Mouse (Mus musculus): ENCODE data around the gene Clca3a1. TPM values are rescaled to one million over a fixed set of nuclear protein-coding genes. Genes with fewer than 3 reads are reported as not detected.

Clca3a1 gene
- polyA plus RNA-seq, 1 experiment from 2014 or later, result 14.2 TPM

GRCm38 (mm10) chr3:144694040-144694439 lies 66.7 kb downstream of the Clca3a1 start:
- no peak for ATAC-seq (ENCODE audit: insufficient read depth, low FRiP score, low read depth)
- no peaks in the 10 kb centered on the region for H3K4me1 ChIP-seq
- H3K36me3 ChIP-seq, result peaks cover 30% of the 10 kb centered on the region
- no peak overlapping the region for H3K9ac ChIP-seq
- H3K27me3 ChIP-seq (replicated peaks), result no peaks in the 10 kb centered on the region
- 92% methylated on average over 10 of the region's 10 CpGs for whole genome bisulfite sequencing
- H3K9me3 ChIP-seq, result no peaks in the 10 kb centered on the region
- no peak overlapping the region for H3K4me2 ChIP-seq
- H3K4me3 ChIP-seq (replicated peaks), result no peak overlapping the region
- H3K27ac ChIP-seq, result no peak overlapping the region

- H3K36me3 ChIP-seq, result peaks cover 30% of the 10 kb centered on the region
- no peak for ATAC-seq (ENCODE audit: insufficient read depth, low FRiP score, low read depth)
- no peak overlapping the region for H3K27ac ChIP-seq
- WGBS, result 47% methylated on average over 3 of the region's 3 CpGs
- H3K4me1 ChIP-seq, result no peaks in the 10 kb centered on the region
- H3K4me2 ChIP-seq, result no peak overlapping the region
- H3K4me3 ChIP-seq (replicated peaks), result no peak overlapping the region
- no peaks in the 10 kb centered on the region for H3K9me3 ChIP-seq
- H3K27me3 ChIP-seq (replicated peaks), result no peaks in the 10 kb centered on the region
- no peak overlapping the region for H3K9ac ChIP-seq
Measured at GRCm38 (mm10) chr3:144692052-144692451, 68.7 kb downstream of the Clca3a1 start.

GRCm38 (mm10) chr3:144689236-144689635 lies 71.5 kb downstream of the Clca3a1 start:
- H3K4me3 ChIP-seq (replicated peaks), result no peak overlapping the region
- H3K27me3 ChIP-seq (replicated peaks), result no peaks in the 10 kb centered on the region
- WGBS, result 23% methylated on average over 11 of the region's 11 CpGs
- no peak overlapping the region for H3K4me2 ChIP-seq
- H3K27ac ChIP-seq, result no peak overlapping the region
- no peak overlapping the region for H3K9ac ChIP-seq
- no peaks in the 10 kb centered on the region for H3K4me1 ChIP-seq
- H3K36me3 ChIP-seq, result peaks cover 13% of the 10 kb centered on the region
- H3K9me3 ChIP-seq, result no peaks in the 10 kb centered on the region
- ATAC-seq (ENCODE audit: insufficient read depth, low FRiP score, low read depth), result peak; percentile 92

- Histone ChIP-seq H3K27ac (no peak overlapping the region), H3K4me2 (no peak overlapping the region), H3K9me3 (no peaks in the 10 kb centered on the region), H3K9ac (no peak overlapping the region), H3K4me3 (replicated peaks) (no peak overlapping the region), H3K36me3 (peaks cover 10% of the 10 kb centered on the region), H3K27me3 (replicated peaks) (no peaks in the 10 kb centered on the region), H3K4me1 (no peaks in the 10 kb centered on the region)
- no peak for ATAC-seq (ENCODE audit: insufficient read depth, low FRiP score, low read depth)
- 87% methylated on average over 8 of the region's 8 CpGs for WGBS
Measured at GRCm38 (mm10) chr3:144688284-144688683, 72.5 kb downstream of the Clca3a1 start.

GRCm38 (mm10) chr3:144687618-144688017 lies 73.2 kb downstream of the Clca3a1 start:
- Histone ChIP-seq H3K36me3 (peaks cover 10% of the 10 kb centered on the region), H3K4me1 (no peaks in the 10 kb centered on the region), H3K9me3 (no peaks in the 10 kb centered on the region), H3K4me3 (replicated peaks) (no peak overlapping the region), H3K4me2 (no peak overlapping the region), H3K27me3 (replicated peaks) (no peaks in the 10 kb centered on the region), H3K27ac (no peak overlapping the region), H3K9ac (no peak overlapping the region)
- 89% methylated on average over 9 of the region's 9 CpGs for WGBS
- ATAC-seq (ENCODE audit: insufficient read depth, low FRiP score, low read depth), result no peak

GRCm38 (mm10) chr3:144686146-144686545 lies 74.6 kb downstream of the Clca3a1 start:
- no peaks in the 10 kb centered on the region for H3K4me1 ChIP-seq
- H3K4me3 ChIP-seq (replicated peaks), result no peak overlapping the region
- no peak overlapping the region for H3K4me2 ChIP-seq
- H3K27me3 ChIP-seq (replicated peaks), result no peaks in the 10 kb centered on the region
- WGBS, result 88% methylated on average over 5 of the region's 5 CpGs
- H3K9me3 ChIP-seq, result no peaks in the 10 kb centered on the region
- no peak overlapping the region for H3K27ac ChIP-seq
- H3K9ac ChIP-seq, result no peak overlapping the region
- peaks cover 10% of the 10 kb centered on the region for H3K36me3 ChIP-seq
- ATAC-seq (ENCODE audit: insufficient read depth, low FRiP score, low read depth), result no peak

DNA sequence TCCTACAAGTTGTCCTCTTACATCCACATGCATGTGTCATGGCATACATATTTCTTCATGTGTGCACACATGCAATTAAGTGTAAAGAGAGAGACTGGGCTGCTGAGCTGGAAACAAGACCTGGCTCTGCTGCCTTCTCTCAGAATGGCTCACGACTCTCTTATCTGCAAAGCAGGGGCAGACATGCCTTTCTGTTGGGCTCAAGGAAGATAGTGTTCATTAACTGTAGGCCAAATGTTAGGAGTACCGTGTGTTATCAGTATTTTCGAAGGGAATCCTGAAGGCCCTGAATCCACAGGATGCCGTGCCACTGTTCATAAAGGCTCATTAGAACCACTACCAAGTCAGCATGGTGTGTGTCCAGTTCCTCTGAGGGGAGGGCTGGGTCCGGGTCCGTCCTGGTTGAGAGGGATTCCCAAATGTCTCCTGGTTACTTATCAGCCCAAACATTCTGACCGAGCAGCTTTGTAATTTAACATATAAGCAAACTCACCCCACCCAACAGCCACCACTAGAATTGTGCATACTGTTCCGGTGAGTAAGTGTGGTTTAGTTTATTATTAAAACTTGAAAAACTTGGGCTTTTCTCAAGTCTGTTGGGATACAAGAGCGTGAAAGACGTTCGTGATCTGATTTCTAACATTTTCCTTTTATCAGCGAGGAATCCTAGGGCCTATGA lies 77.5 kb downstream of the Clca3a1 start:
- H3K9me3 ChIP-seq, result no peaks in the 10 kb centered on the region
- ATAC-seq (ENCODE audit: insufficient read depth, low FRiP score, low read depth), result peak; percentile 75; the same call in 1 of the 2 replicates
- H3K27ac ChIP-seq, result no peak overlapping the region
- H3K4me3 ChIP-seq (replicated peaks), result no peak overlapping the region
- 79% methylated on average over 12 of the region's 12 CpGs for WGBS
- no peaks in the 10 kb centered on the region for H3K27me3 ChIP-seq (replicated peaks)
- H3K4me2 ChIP-seq, result no peak overlapping the region
- H3K4me1 ChIP-seq, result no peaks in the 10 kb centered on the region
- peaks cover 5% of the 10 kb centered on the region for H3K36me3 ChIP-seq
- no peak overlapping the region for H3K9ac ChIP-seq

- Histone ChIP-seq H3K9ac (no peak overlapping the region), H3K4me2 (no peak overlapping the region), H3K27me3 (replicated peaks) (no peaks in the 10 kb centered on the region), H3K4me1 (no peaks in the 10 kb centered on the region), H3K36me3 (peaks cover 4% of the 10 kb centered on the region; the same call in 1 of the 2 replicates), H3K9me3 (no peaks in the 10 kb centered on the region), H3K27ac (no peak overlapping the region), H3K4me3 (replicated peaks) (no peak overlapping the region)
- WGBS, result 66% methylated on average over 5 of the region's 5 CpGs
- ATAC-seq (ENCODE audit: insufficient read depth, low FRiP score, low read depth), result no peak
Measured at GRCm38 (mm10) chr3:144681542-144681941, 79.2 kb downstream of the Clca3a1 start.

- Histone ChIP-seq H3K27ac (no peak overlapping the region), H3K36me3 (no peaks in the 10 kb centered on the region), H3K27me3 (replicated peaks) (no peaks in the 10 kb centered on the region), H3K9ac (no peak overlapping the region), H3K4me3 (replicated peaks) (no peak overlapping the region), H3K9me3 (no peaks in the 10 kb centered on the region), H3K4me2 (no peak overlapping the region), H3K4me1 (no peaks in the 10 kb centered on the region)
- no peak for ATAC-seq (ENCODE audit: insufficient read depth, low FRiP score, low read depth)
- 80% methylated on average over 8 of the region's 8 CpGs for WGBS
Measured at GRCm38 (mm10) chr3:144679701-144680159, 81.0 kb downstream of the Clca3a1 start.

Other genes with a start within 250 kb of the Clca3a1 start
- gene Hs2st1, start 190.8 kb downstream of the Clca3a1 start, polyA plus RNA-seq (2015; fragmentation: Nextera tagmentation; extraction: Ambion mirVana), result 12.8 and 13.9 TPM in 2 replicates
- 640 and 675 TPM in 2 replicates for gene Selenof, start 190.7 kb downstream of the Clca3a1 start, polyA plus RNA-seq (2015; fragmentation: Nextera tagmentation; extraction: Ambion mirVana)
- 98.1 and 103 TPM in 2 replicates for gene Sh3glb1, start 40.6 kb downstream of the Clca3a1 start, polyA plus RNA-seq (2015; fragmentation: Nextera tagmentation; extraction: Ambion mirVana)
- gene Clca3a2, start 58.5 kb upstream of the Clca3a1 start, polyA plus RNA-seq (2015; fragmentation: Nextera tagmentation; extraction: Ambion mirVana), result 1.6 and 3.1 TPM in 2 replicates
- 1.3 and 1.7 TPM in 2 replicates for gene Clca3b, start 88.4 kb upstream of the Clca3a1 start, polyA plus RNA-seq (2015; fragmentation: Nextera tagmentation; extraction: Ambion mirVana)
- gene Clca4b, start 171.6 kb upstream of the Clca3a1 start, polyA plus RNA-seq (2015; fragmentation: Nextera tagmentation; extraction: Ambion mirVana), result 2.7 and 2.9 TPM in 2 replicates
- gene Clca4a, start 214.1 kb upstream of the Clca3a1 start, polyA plus RNA-seq (2015; fragmentation: Nextera tagmentation; extraction: Ambion mirVana), result 0.35 TPM in 1 of 2 replicates, not detected in the other

Measured in stomach, embryonic 15.5 days (tissue).